Mouse (Mus musculus) spleen, adult 18-20 months (tissue): Measurements from ENCODE around the gene Cldn34d.

Source experiments
- DNase-seq, 2 experiments: peaks; one replicate each; pipeline ENCODE4 v3.0.0; 2022; ENCODE audit warnings: mixed read lengths in 2 of 2

Gene Cldn34d

GRCm38 (mm10) chrX:76602824-76603223, at the start of gene Cldn34d:
Gene Cldn34d, minus strand, starts transcription at chrX:76602924.
- no peak for DNase-seq

- DNase-seq, result no peak
Observed at GRCm38 (mm10) chrX:76598459-76599206, 4.1 kb downstream of the Cldn34d start.
